Mouse (Mus musculus) embryonic fibroblast, embryonic 13.5 days (primary cell): ENCODE data around the gene Hist1h4b. TPM values are rescaled to one million over a fixed set of nuclear protein-coding genes. Genes with fewer than 3 reads are reported as not detected.

ENCODE experiments used
- H3K27ac ChIP-seq: 2 replicates; pipeline ENCODE4 v1.5.1; 2012; ENCODE audit warnings: low read length, control low read depth, inconsistent platforms; ENCODE audit not compliant: insufficient read depth
- H3K4me1 ChIP-seq: 2 replicates; pipeline ENCODE4 v1.6.1; 2011; ENCODE audit warnings: low read length; ENCODE audit not compliant: control insufficient read depth, insufficient read depth
- H3K4me3 ChIP-seq: 2 replicates; pipeline ENCODE4 v1.5.1; 2011; ENCODE audit warnings: mild to moderate bottlenecking, control low read depth, low read length; ENCODE audit not compliant: insufficient read depth
- CTCF ChIP-seq: IDR thresholded peaks from 2 replicates; pipeline ENCODE4 v1.5.1; 2011; ENCODE audit warnings: mild to moderate bottlenecking, control low read depth, low read length, moderate library complexity, borderline replicate concordance; ENCODE audit not compliant: insufficient read depth
- POLR2A ChIP-seq: IDR thresholded peaks from 2 replicates; pipeline ENCODE4 v1.6.1; 2011; ENCODE audit warnings: low read depth, mild to moderate bottlenecking, control low read depth, low read length, moderate library complexity
- polyA plus RNA-seq: library from polyadenylated mRNA; stranded (reverse); fragments of >200 nt; gene quantifications from 2 replicates; pipeline ENCODE4 v1.2.4, GENCODE M21; 2011; ENCODE audit warnings: low read depth; ENCODE audit not compliant: missing spikeins, insufficient read length

Hist1h4b gene
- polyA plus RNA-seq, 1 experiment, result 12.5 TPM

DNA sequence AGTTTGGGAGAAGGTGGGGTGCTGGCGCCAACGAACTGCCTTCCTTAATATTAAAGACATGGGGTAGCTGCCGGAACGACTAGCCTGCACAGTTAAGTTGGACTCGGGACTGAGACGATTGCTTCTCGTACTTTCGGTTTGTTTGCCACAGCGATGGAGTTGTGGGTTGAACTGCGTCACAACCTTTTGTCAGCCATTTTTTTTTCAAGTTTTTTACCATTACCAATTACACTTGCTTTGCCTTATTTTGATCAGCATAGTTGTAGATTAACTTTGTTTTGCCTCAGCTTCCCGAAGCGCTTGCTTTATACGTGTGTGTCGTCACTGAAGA, 16.9 kb upstream of the Hist1h4b start:
- H3K27ac ChIP-seq, result peak overlapping the region; percentile 96
- TF ChIP-seq CTCF (no peak), POLR2A (peak; percentile 67)
- H3K4me3 ChIP-seq, result peak overlapping the region; percentile 83
- H3K4me1 ChIP-seq, result peaks cover 6% of the 10 kb centered on the region

GRCm38 (mm10) chr13:23740256-23740840, 16.5 kb upstream of the Hist1h4b start:
- peak overlapping the region; percentile 83 for H3K4me3 ChIP-seq
- TF ChIP-seq CTCF, result no peak
- TF ChIP-seq POLR2A, result peak; percentile 45; the same call in 1 of the 2 replicates
- H3K27ac ChIP-seq, result peak overlapping the region; percentile 96
- peaks cover 6% of the 10 kb centered on the region for H3K4me1 ChIP-seq

GRCm38 (mm10) chr13:23740910-23741309, 15.9 kb upstream of the Hist1h4b start:
- H3K4me1 ChIP-seq, result peaks cover 6% of the 10 kb centered on the region; the same call in 1 of the 2 replicates
- H3K27ac ChIP-seq, result no peak overlapping the region
- no peak overlapping the region for H3K4me3 ChIP-seq
- TF ChIP-seq POLR2A (no peak), CTCF (no peak)

GRCm38 (mm10) chr13:23742007-23742406, 14.8 kb upstream of the Hist1h4b start:
- Histone ChIP-seq H3K4me3 (no peak overlapping the region), H3K27ac (no peak overlapping the region), H3K4me1 (peaks cover 6% of the 10 kb centered on the region; the same call in 1 of the 2 replicates)
- TF ChIP-seq CTCF (no peak), POLR2A (no peak)

DNA sequence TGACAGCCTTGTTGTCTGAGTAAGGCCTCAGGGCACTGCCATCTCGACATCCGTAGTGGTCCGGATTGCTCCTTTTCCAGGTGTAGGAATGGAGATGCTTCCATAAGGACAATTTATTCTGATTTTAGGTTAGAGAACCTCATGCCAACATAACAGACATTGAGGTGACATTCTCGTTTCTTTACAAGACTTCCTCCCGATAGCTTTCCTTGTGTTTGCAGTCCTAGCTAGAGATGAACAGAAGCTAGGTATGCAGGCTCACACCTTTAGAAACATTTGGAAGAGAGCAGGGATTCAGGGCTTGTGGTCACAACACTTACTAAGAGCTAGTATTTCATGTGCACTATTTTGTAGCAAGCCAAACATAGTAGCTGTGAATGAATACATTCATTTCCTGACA, 13.6 kb upstream of the Hist1h4b start:
- no peak for TF ChIP-seq POLR2A
- no peak for TF ChIP-seq CTCF
- Histone ChIP-seq H3K27ac (no peak overlapping the region), H3K4me3 (no peak overlapping the region), H3K4me1 (peaks cover 6% of the 10 kb centered on the region; the same call in 1 of the 2 replicates)

- peak overlapping the region; percentile 66; the same call in 1 of the 2 replicates for H3K27ac ChIP-seq
- peaks cover 6% of the 10 kb centered on the region for H3K4me1 ChIP-seq
- TF ChIP-seq CTCF (no peak), POLR2A (no peak; the same call in 1 of the 2 replicates)
- no peak overlapping the region; the same call in 1 of the 2 replicates for H3K4me3 ChIP-seq
Observed at GRCm38 (mm10) chr13:23743963-23744362, 12.8 kb upstream of the Hist1h4b start.

GRCm38 (mm10) chr13:23744421-23745380, 12.1 kb upstream of the Hist1h4b start:
- Histone ChIP-seq H3K4me3 (peak overlapping the region; percentile 47), H3K4me1 (peaks cover 8% of the 10 kb centered on the region), H3K27ac (peak overlapping the region; percentile 66)
- TF ChIP-seq POLR2A (peak; percentile 76), CTCF (no peak)

DNA sequence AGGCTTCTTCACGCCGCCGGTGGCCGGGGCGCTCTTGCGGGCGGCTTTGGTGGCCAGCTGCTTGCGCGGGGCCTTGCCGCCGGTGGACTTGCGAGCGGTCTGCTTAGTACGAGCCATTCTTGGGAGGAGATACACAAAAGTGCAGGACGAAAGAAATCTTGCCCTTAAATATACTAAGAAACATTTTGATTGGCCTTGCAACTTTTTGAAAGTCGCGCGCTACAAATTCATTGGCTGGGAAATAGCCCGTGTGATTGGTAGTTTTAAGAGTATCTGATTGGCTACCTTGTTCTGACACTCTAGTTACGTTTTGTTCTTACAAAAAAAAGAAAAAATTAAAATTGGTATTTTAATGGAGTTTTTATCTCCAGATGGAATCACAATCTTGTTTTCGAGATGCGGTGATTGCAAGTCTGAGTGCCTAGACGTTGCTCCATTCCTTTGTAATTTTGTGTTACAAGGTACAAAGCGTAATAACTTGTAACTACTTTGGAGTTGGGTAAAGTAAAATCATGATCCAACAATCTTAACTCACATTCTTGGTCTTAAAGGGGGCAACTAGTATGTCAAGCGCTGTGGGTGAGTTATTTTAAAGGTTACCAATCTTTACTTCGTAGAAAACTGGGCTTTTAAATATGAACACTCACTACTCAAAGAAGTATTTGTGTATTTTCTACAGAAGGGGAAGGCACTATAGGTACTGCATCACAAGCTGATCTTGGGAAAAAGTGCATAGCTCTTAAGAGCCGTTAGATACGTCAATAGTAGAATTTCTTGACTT, 11.2 kb upstream of the Hist1h4b start, which contains the start of gene Hist1h3c:
Gene Hist1h3c (minus strand): TSS at position 222 of the 781 bp plus-strand sequence.
- peak within 1 kb of the TSS; percentile 99 for H3K27ac ChIP-seq
- H3K4me3 ChIP-seq, result peak within 1 kb of the TSS; percentile 47
- H3K4me1 ChIP-seq, result peaks cover 12% of the 10 kb centered on the region
- TF ChIP-seq CTCF (no peak), POLR2A (peak; percentile 70)

DNA sequence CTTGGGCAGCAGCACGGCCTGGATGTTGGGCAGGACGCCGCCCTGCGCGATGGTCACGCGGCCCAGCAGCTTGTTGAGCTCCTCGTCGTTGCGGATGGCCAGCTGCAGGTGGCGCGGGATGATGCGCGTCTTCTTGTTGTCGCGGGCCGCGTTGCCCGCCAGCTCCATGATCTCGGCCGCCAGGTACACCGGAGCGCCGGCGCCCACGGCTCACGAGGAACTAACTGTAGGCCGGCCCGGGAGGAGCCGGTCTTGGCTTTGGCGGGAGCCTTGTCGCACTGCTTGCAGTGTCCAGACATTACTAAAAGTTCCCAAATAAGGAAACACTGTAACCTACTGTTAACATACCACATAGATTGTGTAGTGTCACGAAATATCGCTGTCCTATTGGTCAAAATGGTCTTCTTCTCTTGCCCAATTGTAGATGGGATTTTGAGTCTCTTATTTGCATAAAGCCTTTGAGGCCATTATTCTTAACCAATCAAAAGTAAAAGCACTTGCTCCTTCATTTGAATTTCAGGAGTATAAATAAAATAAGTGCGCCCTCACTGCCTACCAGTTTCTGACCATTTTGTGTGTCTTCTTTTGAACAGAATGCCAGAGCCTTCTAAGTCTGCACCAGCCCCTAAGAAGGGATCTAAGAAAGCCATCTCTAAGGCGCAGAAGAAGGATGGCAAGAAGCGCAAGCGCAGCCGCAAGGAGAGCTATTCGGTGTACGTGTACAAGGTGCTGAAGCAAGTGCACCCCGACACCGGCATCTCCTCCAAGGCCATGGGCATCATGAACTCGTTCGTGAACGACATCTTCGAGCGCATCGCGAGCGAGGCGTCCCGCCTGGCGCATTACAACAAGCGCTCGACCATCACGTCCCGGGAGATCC, 10.4 kb upstream of the Hist1h4b start, which contains the start of gene Hist1h2bb:
Gene Hist1h2bb (plus strand): TSS at position 534 of the 880 bp plus-strand sequence.
- Histone ChIP-seq H3K4me3 (peak within 1 kb of the TSS; percentile 40), H3K4me1 (peaks cover 12% of the 10 kb centered on the region), H3K27ac (peak within 1 kb of the TSS; percentile 99)
- peak; percentile 90 for TF ChIP-seq POLR2A
